Mouse (Mus musculus) ES-Bruce4 (cell line): ENCODE measurements around the gene Eif5.

Experiments used
- CTCF ChIP-seq: IDR thresholded peaks from one replicate; pipeline ENCODE4 v1.8.1; 2011; ENCODE audit warnings: low read depth, low read length
- POLR2A ChIP-seq: IDR thresholded peaks from one replicate; pipeline ENCODE4 v1.8.1; 2011; ENCODE audit warnings: low read length; ENCODE audit not compliant: insufficient read depth

GRCm38 (mm10) chr12:111559647-111560258 is 21.9 kb downstream of the Eif5 start:
- no peak for TF ChIP-seq POLR2A
- TF ChIP-seq CTCF = no peak
